Mouse (Mus musculus) E14TG2a.4 (cell line): ENCODE measurements around the gene Acyp1.

Experiments used
- H3K27me3 ChIP-seq: 2 replicates; pipeline ENCODE4 v1.6.1; 2014; ENCODE audit warnings: low read length, control low read depth; ENCODE audit not compliant: insufficient read depth
- H3K36me3 ChIP-seq: 2 replicates; pipeline ENCODE4 v1.6.1; 2014; ENCODE audit warnings: low read length, control low read depth; ENCODE audit not compliant: insufficient read depth
- H3K4me1 ChIP-seq: replicated peaks from 2 replicates; pipeline ENCODE4 v1.6.1; 2014; ENCODE audit warnings: low read depth, low read length, control low read depth
- H3K4me3 ChIP-seq: replicated peaks from 2 replicates; pipeline ENCODE4 v1.5.1; 2014; ENCODE audit warnings: mild to moderate bottlenecking, low read length
- H3K9me3 ChIP-seq: 2 replicates; pipeline ENCODE4 v1.6.1; 2014; ENCODE audit warnings: low read length, control low read depth
- CTCF ChIP-seq: conservative IDR thresholded peaks from 2 replicates; pipeline ENCODE4 v1.5.1; 2014; ENCODE audit warnings: low read length
- NANOG ChIP-seq: IDR thresholded peaks from 2 replicates; pipeline ENCODE4 v1.6.1; 2014; ENCODE audit warnings: borderline replicate concordance, low read length, mixed read lengths
- POU5F1 ChIP-seq: IDR thresholded peaks from 2 replicates; pipeline ENCODE4 v1.6.1; 2014; ENCODE audit warnings: low read length, borderline replicate concordance

The Acyp1 gene

DNA sequence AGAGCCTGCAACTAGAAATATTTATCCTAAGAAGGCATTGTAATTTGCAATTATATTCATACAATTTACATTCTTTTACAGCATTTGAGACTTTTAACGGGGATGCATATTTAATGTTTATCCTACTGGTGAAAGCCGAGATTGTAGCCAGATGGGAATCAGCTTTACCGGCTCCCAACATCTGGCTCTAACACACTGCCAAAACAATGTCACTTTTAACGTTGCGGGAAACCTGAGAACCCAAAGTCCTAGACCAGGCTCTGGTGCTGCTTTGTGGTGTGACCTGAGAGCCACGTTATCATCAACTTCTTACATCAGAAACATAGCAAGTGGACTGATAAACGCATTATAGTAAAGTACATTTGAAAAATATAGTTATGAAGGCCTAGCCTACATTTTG is 23.3 kb downstream of the Acyp1 start:
- Histone ChIP-seq H3K4me3 (no peak overlapping the region), H3K9me3 (no peaks in the 10 kb centered on the region), H3K27me3 (no peaks in the 10 kb centered on the region), H3K36me3 (peaks cover 82% of the 10 kb centered on the region), H3K4me1 (peaks cover 25% of the 10 kb centered on the region)
- TF ChIP-seq CTCF (no peak), NANOG (no peak), POU5F1 (no peak)

- no peaks in the 10 kb centered on the region for H3K27me3 ChIP-seq
- TF ChIP-seq CTCF (no peak), POU5F1 (no peak), NANOG (no peak)
- H3K4me3 ChIP-seq, result no peak overlapping the region
Observed at GRCm38 (mm10) chr12:85264531-85264930, 23.7 kb downstream of the Acyp1 start.

GRCm38 (mm10) chr12:85263190-85263589 is 25.0 kb downstream of the Acyp1 start:
- TF ChIP-seq CTCF (no peak), POU5F1 (no peak), NANOG (no peak)
- peaks cover 10% of the 10 kb centered on the region; the same call in 1 of the 2 replicates for H3K4me1 ChIP-seq

More at GRCm38 (mm10) chr12:85264531-85264930, 23.7 kb downstream of the Acyp1 start:
- Histone ChIP-seq H3K36me3 (peaks cover 85% of the 10 kb centered on the region), H3K4me1 (peaks cover 21% of the 10 kb centered on the region), H3K9me3 (no peaks in the 10 kb centered on the region)

GRCm38 (mm10) chr12:85262489-85262888 is 25.7 kb downstream of the Acyp1 start:
- Histone ChIP-seq H3K9me3 (no peaks in the 10 kb centered on the region), H3K4me3 (no peak overlapping the region), H3K36me3 (peaks cover 88% of the 10 kb centered on the region), H3K27me3 (no peaks in the 10 kb centered on the region), H3K4me1 (peaks cover 10% of the 10 kb centered on the region; the same call in 1 of the 2 replicates)
- TF ChIP-seq NANOG, result no peak
- no peak for TF ChIP-seq CTCF
- no peak for TF ChIP-seq POU5F1

More at GRCm38 (mm10) chr12:85263190-85263589, 25.0 kb downstream of the Acyp1 start:
- H3K9me3 ChIP-seq, result no peaks in the 10 kb centered on the region
- H3K27me3 ChIP-seq, result no peaks in the 10 kb centered on the region
- peaks cover 87% of the 10 kb centered on the region for H3K36me3 ChIP-seq
- no peak overlapping the region for H3K4me3 ChIP-seq

- TF ChIP-seq CTCF (no peak), NANOG (no peak), POU5F1 (no peak)
Observed at GRCm38 (mm10) chr12:85257008-85257639, 31.1 kb downstream of the Acyp1 start.

GRCm38 (mm10) chr12:85256074-85256751 is 32.0 kb downstream of the Acyp1 start:
- TF ChIP-seq NANOG (no peak), CTCF (no peak), POU5F1 (no peak)
- H3K36me3 ChIP-seq, result peaks cover 60% of the 10 kb centered on the region

More at GRCm38 (mm10) chr12:85257008-85257639, 31.1 kb downstream of the Acyp1 start:
- Histone ChIP-seq H3K36me3 (peaks cover 63% of the 10 kb centered on the region), H3K27me3 (no peaks in the 10 kb centered on the region), H3K9me3 (no peaks in the 10 kb centered on the region), H3K4me3 (no peak overlapping the region), H3K4me1 (no peaks in the 10 kb centered on the region)

DNA sequence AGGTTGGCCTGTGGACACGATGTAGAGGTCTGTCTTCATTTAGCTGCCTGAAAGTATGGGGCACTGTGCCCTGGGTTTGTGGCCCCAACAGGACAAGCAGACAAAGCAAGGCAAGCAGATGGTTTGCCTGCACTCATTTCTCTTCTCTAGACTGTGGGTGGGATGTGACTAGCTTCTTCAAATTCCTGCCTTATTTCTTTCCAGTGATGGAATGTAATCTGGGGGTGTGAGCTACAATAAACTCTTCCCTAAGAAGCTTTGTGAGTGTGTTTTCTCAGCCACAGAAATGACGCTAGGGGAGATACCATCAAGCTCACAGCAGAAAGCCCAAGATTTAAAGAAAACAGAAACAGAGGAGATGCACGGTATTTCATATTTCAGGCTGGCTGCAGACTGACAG is 36.2 kb downstream of the Acyp1 start:
- Histone ChIP-seq H3K27me3 (no peaks in the 10 kb centered on the region), H3K9me3 (peaks cover 23% of the 10 kb centered on the region), H3K36me3 (peaks cover 50% of the 10 kb centered on the region), H3K4me3 (no peak overlapping the region), H3K4me1 (no peaks in the 10 kb centered on the region)
- TF ChIP-seq NANOG (no peak), CTCF (no peak), POU5F1 (no peak)

More at GRCm38 (mm10) chr12:85256074-85256751, 32.0 kb downstream of the Acyp1 start:
- H3K27me3 ChIP-seq, result no peaks in the 10 kb centered on the region
- no peaks in the 10 kb centered on the region for H3K4me1 ChIP-seq
- H3K9me3 ChIP-seq, result peaks cover under 1% of the 10 kb centered on the region; the same call in 1 of the 2 replicates
- H3K4me3 ChIP-seq, result no peak overlapping the region

- H3K9me3 ChIP-seq, result no peaks in the 10 kb centered on the region
- H3K4me1 ChIP-seq, result peaks cover 11% of the 10 kb centered on the region; the same call in 1 of the 2 replicates
- H3K4me3 ChIP-seq, result no peak overlapping the region
- TF ChIP-seq CTCF (no peak), NANOG (no peak), POU5F1 (no peak)
- peaks cover 64% of the 10 kb centered on the region for H3K36me3 ChIP-seq
- H3K27me3 ChIP-seq, result no peaks in the 10 kb centered on the region
Observed at GRCm38 (mm10) chr12:85237553-85237952, 50.7 kb downstream of the Acyp1 start.
